Mouse (Mus musculus) embryonic fibroblast, embryonic 13.5 days (primary cell): ENCODE measurements around the gene Limd1.

Experiments used
- CTCF ChIP-seq: IDR thresholded peaks from 2 replicates; pipeline ENCODE4 v1.5.1; 2011; ENCODE audit warnings: mild to moderate bottlenecking, control low read depth, low read length, moderate library complexity, borderline replicate concordance; ENCODE audit not compliant: insufficient read depth
- POLR2A ChIP-seq: IDR thresholded peaks from 2 replicates; pipeline ENCODE4 v1.6.1; 2011; ENCODE audit warnings: low read depth, mild to moderate bottlenecking, control low read depth, low read length, moderate library complexity

GRCm38 (mm10) chr9:123528087-123528925 lies 49.8 kb downstream of the Limd1 start:
- no peak for TF ChIP-seq CTCF
- 0 out of 2 replicates have a peak, but pooled peaks have one; percentile 26 for TF ChIP-seq POLR2A
